Mouse (Mus musculus): ENCODE results near the gene Pgm2l1. TPM values are rescaled to one million over a fixed set of nuclear protein-coding genes. Genes with fewer than 3 reads are reported as not detected.

Gene Pgm2l1
- polyA plus RNA-seq, 1 experiment from 2014 or later: 9.5 TPM

GRCm38 (mm10) chr7:100279803-100280202 is 52.6 kb downstream of the Pgm2l1 start:
- peaks cover 10% of the 10 kb centered on the region; the same call in 1 of the 2 replicates for H3K27me3 ChIP-seq
- H3K4me1 ChIP-seq: 0 out of 2 replicates have a peak, but pooled peaks cover under 1% of the 10 kb centered on the region
- no peaks in the 10 kb centered on the region for H3K9me3 ChIP-seq (replicated peaks)
- H3K4me2 ChIP-seq: no peak overlapping the region
- 0% methylated on average over 1 of the region's 1 CpGs for WGBS
- no peak overlapping the region for H3K9ac ChIP-seq
- no peak for ATAC-seq
- no peak overlapping the region for H3K27ac ChIP-seq
- no peaks in the 10 kb centered on the region for H3K36me3 ChIP-seq (ENCODE audit: poor library complexity, severe bottlenecking)
- H3K4me3 ChIP-seq: no peak overlapping the region

GRCm38 (mm10) chr7:100281596-100281995 is 54.4 kb downstream of the Pgm2l1 start:
- no peak overlapping the region for H3K4me2 ChIP-seq
- H3K4me3 ChIP-seq: no peak overlapping the region
- ATAC-seq: no peak
- peaks cover 28% of the 10 kb centered on the region for H3K27me3 ChIP-seq
- 43% methylated on average over 3 of the region's 3 CpGs for WGBS
- no peak overlapping the region for H3K9ac ChIP-seq
- H3K36me3 ChIP-seq (ENCODE audit: poor library complexity, severe bottlenecking): no peaks in the 10 kb centered on the region
- H3K4me1 ChIP-seq: peaks cover 14% of the 10 kb centered on the region; the same call in 1 of the 2 replicates
- no peak overlapping the region for H3K27ac ChIP-seq
- no peaks in the 10 kb centered on the region for H3K9me3 ChIP-seq (replicated peaks)

GRCm38 (mm10) chr7:100283298-100283697 is 56.1 kb downstream of the Pgm2l1 start:
- peaks cover 30% of the 10 kb centered on the region for H3K27me3 ChIP-seq
- no peak overlapping the region for H3K9ac ChIP-seq
- no peaks in the 10 kb centered on the region for H3K9me3 ChIP-seq (replicated peaks)
- WGBS: 31% methylated on average over 3 of the region's 3 CpGs
- no peaks in the 10 kb centered on the region for H3K36me3 ChIP-seq (ENCODE audit: poor library complexity, severe bottlenecking)
- ATAC-seq: no peak
- H3K27ac ChIP-seq: no peak overlapping the region
- no peak overlapping the region for H3K4me3 ChIP-seq
- H3K4me2 ChIP-seq: no peak overlapping the region
- H3K4me1 ChIP-seq: peaks cover 21% of the 10 kb centered on the region

GRCm38 (mm10) chr7:100285383-100285782 is 58.2 kb downstream of the Pgm2l1 start, which contains the start of gene P4ha3:
P4ha3 (plus strand) TSS chr7:100285520.
- H3K27me3 ChIP-seq: peaks cover 30% of the 10 kb centered on the region
- peak; percentile 58 for ATAC-seq
- 0% methylated on average over 52 of the region's 53 CpGs for WGBS
- peak within 1 kb of the TSS; percentile 57 for H3K4me3 ChIP-seq
- H3K36me3 ChIP-seq (ENCODE audit: poor library complexity, severe bottlenecking): no peaks in the 10 kb centered on the region
- peaks cover 31% of the 10 kb centered on the region for H3K4me1 ChIP-seq
- H3K27ac ChIP-seq: no peak within 1 kb of the TSS
- H3K4me2 ChIP-seq: peak within 1 kb of the TSS; percentile 97
- peak within 1 kb of the TSS; percentile 67 for H3K9ac ChIP-seq
- no peaks in the 10 kb centered on the region for H3K9me3 ChIP-seq (replicated peaks)

- WGBS: 9% methylated on average over 7 of the region's 7 CpGs
- Histone ChIP-seq H3K4me3 (no peak overlapping the region), H3K27me3 (peaks cover 30% of the 10 kb centered on the region), H3K4me2 (peak overlapping the region; percentile 44), H3K9ac (no peak overlapping the region), H3K27ac (peak overlapping the region; percentile 79), H3K9me3 (replicated peaks) (no peaks in the 10 kb centered on the region), H3K4me1 (peaks cover 31% of the 10 kb centered on the region), H3K36me3 (ENCODE audit: poor library complexity, severe bottlenecking) (no peaks in the 10 kb centered on the region)
- ATAC-seq: peak; percentile 67; the same call in 1 of the 2 replicates
These were observed 60.8 kb downstream of the Pgm2l1 start for GRCm38 (mm10) chr7:100287748-100288578.

GRCm38 (mm10) chr7:100288622-100289021 is 61.4 kb downstream of the Pgm2l1 start:
- 41% methylated on average over 11 of the region's 11 CpGs for WGBS
- Histone ChIP-seq H3K27ac (peak overlapping the region; percentile 79), H3K36me3 (ENCODE audit: poor library complexity, severe bottlenecking) (no peaks in the 10 kb centered on the region), H3K4me3 (no peak overlapping the region), H3K9ac (no peak overlapping the region), H3K27me3 (peaks cover 30% of the 10 kb centered on the region), H3K4me2 (peak overlapping the region; percentile 44), H3K4me1 (peaks cover 31% of the 10 kb centered on the region), H3K9me3 (replicated peaks) (no peaks in the 10 kb centered on the region)
- peak; percentile 45; the same call in 1 of the 2 replicates for ATAC-seq

- H3K4me1 ChIP-seq: peaks cover 7% of the 10 kb centered on the region
- 81% methylated on average over 8 of the region's 8 CpGs for WGBS
These were observed 66.4 kb downstream of the Pgm2l1 start for GRCm38 (mm10) chr7:100293546-100293945.

GRCm38 (mm10) chr7:100295745-100296144 is 68.6 kb downstream of the Pgm2l1 start:
- Histone ChIP-seq H3K9me3 (replicated peaks) (no peaks in the 10 kb centered on the region), H3K4me2 (no peak overlapping the region), H3K4me1 (no peaks in the 10 kb centered on the region), H3K27me3 (no peaks in the 10 kb centered on the region), H3K36me3 (ENCODE audit: poor library complexity, severe bottlenecking) (no peaks in the 10 kb centered on the region), H3K9ac (no peak overlapping the region), H3K27ac (no peak overlapping the region), H3K4me3 (no peak overlapping the region)
- WGBS: 81% methylated on average over 2 of the region's 2 CpGs
- no peak for ATAC-seq

More at GRCm38 (mm10) chr7:100293546-100293945, 66.4 kb downstream of the Pgm2l1 start:
- Histone ChIP-seq H3K27ac (no peak overlapping the region), H3K9me3 (replicated peaks) (no peaks in the 10 kb centered on the region), H3K36me3 (ENCODE audit: poor library complexity, severe bottlenecking) (no peaks in the 10 kb centered on the region), H3K4me3 (no peak overlapping the region), H3K4me2 (no peak overlapping the region), H3K27me3 (no peaks in the 10 kb centered on the region), H3K9ac (no peak overlapping the region)
- ATAC-seq: no peak

- no peaks in the 10 kb centered on the region for H3K4me1 ChIP-seq
- no peak overlapping the region for H3K4me3 ChIP-seq
- H3K36me3 ChIP-seq (ENCODE audit: poor library complexity, severe bottlenecking): no peaks in the 10 kb centered on the region
- H3K27me3 ChIP-seq: no peaks in the 10 kb centered on the region
- H3K9ac ChIP-seq: no peak overlapping the region
- ATAC-seq: no peak
- no peak overlapping the region for H3K27ac ChIP-seq
- WGBS: 90% methylated on average over 6 of the region's 6 CpGs
- H3K9me3 ChIP-seq (replicated peaks): no peaks in the 10 kb centered on the region
- no peak overlapping the region for H3K4me2 ChIP-seq
These were observed 69.5 kb downstream of the Pgm2l1 start for GRCm38 (mm10) chr7:100296699-100297098.

- H3K4me2 ChIP-seq: no peak overlapping the region
- H3K27ac ChIP-seq: no peak overlapping the region
- no peaks in the 10 kb centered on the region for H3K4me1 ChIP-seq
- H3K4me3 ChIP-seq: no peak overlapping the region
- 76% methylated on average over 14 of the region's 14 CpGs for WGBS
- H3K27me3 ChIP-seq: no peaks in the 10 kb centered on the region
- H3K36me3 ChIP-seq (ENCODE audit: poor library complexity, severe bottlenecking): no peaks in the 10 kb centered on the region
- no peak overlapping the region for H3K9ac ChIP-seq
- no peaks in the 10 kb centered on the region for H3K9me3 ChIP-seq (replicated peaks)
- no peak for ATAC-seq
These were observed 71.8 kb downstream of the Pgm2l1 start for GRCm38 (mm10) chr7:100298861-100299510.

GRCm38 (mm10) chr7:100301390-100301789 is 74.2 kb downstream of the Pgm2l1 start:
- Histone ChIP-seq H3K9me3 (replicated peaks) (no peaks in the 10 kb centered on the region), H3K36me3 (ENCODE audit: poor library complexity, severe bottlenecking) (no peaks in the 10 kb centered on the region), H3K9ac (no peak overlapping the region), H3K4me3 (no peak overlapping the region), H3K27ac (no peak overlapping the region), H3K4me1 (no peaks in the 10 kb centered on the region), H3K27me3 (no peaks in the 10 kb centered on the region), H3K4me2 (no peak overlapping the region)
- no peak for ATAC-seq
- WGBS: 76% methylated on average over 3 of the region's 3 CpGs

GRCm38 (mm10) chr7:100302316-100302715 is 75.1 kb downstream of the Pgm2l1 start:
- H3K27ac ChIP-seq: no peak overlapping the region
- H3K4me2 ChIP-seq: no peak overlapping the region

More at GRCm38 (mm10) chr7:100302316-100302715, 75.1 kb downstream of the Pgm2l1 start:
- no peak for ATAC-seq
- no peaks in the 10 kb centered on the region for H3K27me3 ChIP-seq
- H3K4me1 ChIP-seq: peaks cover 1% of the 10 kb centered on the region; the same call in 1 of the 2 replicates
- no peaks in the 10 kb centered on the region for H3K9me3 ChIP-seq (replicated peaks)
- H3K9ac ChIP-seq: no peak overlapping the region
- WGBS: 65% methylated on average over 4 of the region's 4 CpGs
- no peaks in the 10 kb centered on the region for H3K36me3 ChIP-seq (ENCODE audit: poor library complexity, severe bottlenecking)
- H3K4me3 ChIP-seq: no peak overlapping the region
